Mouse (Mus musculus) limb, embryonic 12.5 days (tissue): ENCODE measurements around the gene Ifitm10. TPM values are rescaled to one million over a fixed set of nuclear protein-coding genes. Genes with fewer than 3 reads are reported as not detected.
"Not testable (repeated sequence)": the region's sequence is repeated elsewhere in the genome, so short reads cannot be mapped to it uniquely, and the experiment has no call there.

ENCODE experiments used
- ATAC-seq: fragments of 200-750 bp; cut with Nextera tagmentation; 2 replicates; pipeline ENCODE4 v1.8.0; 2017; ENCODE audit warnings: low read depth, moderate TSS enrichment; ENCODE audit not compliant: insufficient number of reproducible peaks, insufficient read depth, low FRiP score, low TSS enrichment
- H3K27ac ChIP-seq: fragments of 300-500 bp; sonication (generic); 2 replicates; pipeline ENCODE4 v1.5.1; 2016; ENCODE audit warnings: mild to moderate bottlenecking, moderate library complexity
- H3K27me3 ChIP-seq: fragments of 300-500 bp; sonication (generic); 2 replicates; pipeline ENCODE4 v1.6.1; 2016; ENCODE audit warnings: mild to moderate bottlenecking, moderate library complexity
- H3K36me3 ChIP-seq: fragments of 300-500 bp; sonication (generic); 2 replicates; pipeline ENCODE4 v1.6.1; 2016; ENCODE audit warnings: mild to moderate bottlenecking, moderate library complexity
- H3K4me1 ChIP-seq: fragments of 300-500 bp; sonication (generic); replicated peaks from 2 replicates; pipeline ENCODE4 v1.6.1; 2016
- H3K4me2 ChIP-seq: fragments of 300-500 bp; sonication (generic); 2 replicates; pipeline ENCODE4 v1.6.1; 2016; ENCODE audit warnings: mild to moderate bottlenecking, moderate library complexity
- H3K4me3 ChIP-seq: fragments of 300-500 bp; sonication (generic); replicated peaks from 2 replicates; pipeline ENCODE4 v1.5.1; 2016; ENCODE audit warnings: mild to moderate bottlenecking
- H3K9ac ChIP-seq: fragments of 300-500 bp; sonication (generic); replicated peaks from 2 replicates; pipeline ENCODE4 v1.6.1; 2016; ENCODE audit warnings: mild to moderate bottlenecking, moderate library complexity
- H3K9me3 ChIP-seq: fragments of 300-500 bp; sonication (generic); 2 replicates; pipeline ENCODE4 v1.6.1; 2016; ENCODE audit warnings: mild to moderate bottlenecking, moderate library complexity
- WGBS: fragments of 180-500 bp; shearing (Covaris S2); methylation state at CpG from one replicate; pipeline ENCODE4 v1.1.7; 2016; 5-methylcytosine and 5-hydroxymethylcytosine counted together
- polyA plus RNA-seq: library from polyadenylated mRNA; unstranded; fragments of >200 nt; fragmentation: Nextera tagmentation; extraction: Ambion mirVana; gene quantifications from 2 replicates; pipeline ENCODE4 v1.2.1, GENCODE M21; 2016

Gene Ifitm10
- polyA plus RNA-seq: 0.27 and 0.33 TPM in 2 replicates

GRCm38 (mm10) chr7:142373641-142374412 is at the start of gene Ifitm10:
Gene Ifitm10 (minus strand): TSS chr7:142373753.
- peaks cover 38% of the 10 kb centered on the region for H3K36me3 ChIP-seq
- H3K4me1 ChIP-seq: peaks cover 13% of the 10 kb centered on the region
- no peaks in the 10 kb centered on the region for H3K9me3 ChIP-seq
- no peak for ATAC-seq
- peak within 1 kb of the TSS; percentile 46 for H3K4me3 ChIP-seq
- 59% methylated on average over 8 of the region's 8 CpGs for WGBS
- peak within 1 kb of the TSS; percentile 79; the same call in 1 of the 2 replicates for H3K4me2 ChIP-seq
- H3K27ac ChIP-seq: no peak within 1 kb of the TSS
- H3K9ac ChIP-seq: no peak within 1 kb of the TSS
- H3K27me3 ChIP-seq: peaks cover 58% of the 10 kb centered on the region

GRCm38 (mm10) chr7:142421826-142422225 is 48.3 kb upstream of the Ifitm10 start:
- Histone ChIP-seq H3K4me1 (no peaks in the 10 kb centered on the region), H3K4me3 (no peak overlapping the region), H3K27me3 (no peaks in the 10 kb centered on the region), H3K27ac (no peak overlapping the region), H3K9ac (no peak overlapping the region), H3K36me3 (no peaks in the 10 kb centered on the region), H3K4me2 (no peak overlapping the region), H3K9me3 (no peaks in the 10 kb centered on the region)
- ATAC-seq: no peak
- 72% methylated on average over 2 of the region's 2 CpGs for WGBS

- 81% methylated on average over 5 of the region's 5 CpGs for WGBS
- Histone ChIP-seq H3K9me3 (no peaks in the 10 kb centered on the region), H3K4me3 (no peak overlapping the region), H3K4me1 (no peaks in the 10 kb centered on the region), H3K27me3 (no peaks in the 10 kb centered on the region), H3K4me2 (no peak overlapping the region), H3K27ac (no peak overlapping the region), H3K36me3 (no peaks in the 10 kb centered on the region), H3K9ac (no peak overlapping the region)
- no peak for ATAC-seq
These were observed 46.3 kb upstream of the Ifitm10 start for GRCm38 (mm10) chr7:142419887-142420286.

- no peak overlapping the region for H3K27ac ChIP-seq
- no peaks in the 10 kb centered on the region for H3K9me3 ChIP-seq
- H3K27me3 ChIP-seq: no peaks in the 10 kb centered on the region
- ATAC-seq: no peak
- H3K4me1 ChIP-seq: no peaks in the 10 kb centered on the region
- WGBS: 91% methylated on average over 8 of the region's 8 CpGs
- no peak overlapping the region for H3K4me3 ChIP-seq
- H3K9ac ChIP-seq: no peak overlapping the region
- no peak overlapping the region for H3K4me2 ChIP-seq
- H3K36me3 ChIP-seq: no peaks in the 10 kb centered on the region
These were observed 45.1 kb upstream of the Ifitm10 start for GRCm38 (mm10) chr7:142418679-142419078.

- no peaks in the 10 kb centered on the region for H3K4me1 ChIP-seq
- WGBS: 95% methylated on average over 2 of the region's 2 CpGs
These were observed 44.5 kb upstream of the Ifitm10 start for GRCm38 (mm10) chr7:142418027-142418426.

GRCm38 (mm10) chr7:142416225-142416624 is 42.7 kb upstream of the Ifitm10 start:
- no peaks in the 10 kb centered on the region for H3K27me3 ChIP-seq
- no peak overlapping the region for H3K9ac ChIP-seq
- WGBS: 50% methylated on average over 3 of the region's 3 CpGs
- no peak for ATAC-seq
- no peak overlapping the region for H3K4me2 ChIP-seq
- H3K4me1 ChIP-seq: no peaks in the 10 kb centered on the region
- no peak overlapping the region for H3K27ac ChIP-seq
- no peak overlapping the region for H3K4me3 ChIP-seq
- H3K9me3 ChIP-seq: no peaks in the 10 kb centered on the region
- H3K36me3 ChIP-seq: no peaks in the 10 kb centered on the region

More at GRCm38 (mm10) chr7:142418027-142418426, 44.5 kb upstream of the Ifitm10 start:
- no peak overlapping the region for H3K9ac ChIP-seq
- H3K27me3 ChIP-seq: no peaks in the 10 kb centered on the region
- H3K27ac ChIP-seq: no peak overlapping the region
- no peaks in the 10 kb centered on the region for H3K9me3 ChIP-seq
- H3K4me2 ChIP-seq: no peak overlapping the region
- no peaks in the 10 kb centered on the region for H3K36me3 ChIP-seq
- no peak overlapping the region for H3K4me3 ChIP-seq
- no peak for ATAC-seq

- no peaks in the 10 kb centered on the region for H3K36me3 ChIP-seq
- no peak overlapping the region for H3K27ac ChIP-seq
- ATAC-seq: no peak
- no peak overlapping the region for H3K4me2 ChIP-seq
- no peak overlapping the region for H3K9ac ChIP-seq
- H3K27me3 ChIP-seq: no peaks in the 10 kb centered on the region
- H3K4me1 ChIP-seq: no peaks in the 10 kb centered on the region
- H3K4me3 ChIP-seq: no peak overlapping the region
- 63% methylated on average over 4 of the region's 4 CpGs for WGBS
- no peaks in the 10 kb centered on the region for H3K9me3 ChIP-seq
These were observed 41.8 kb upstream of the Ifitm10 start for GRCm38 (mm10) chr7:142415314-142415713.

- Histone ChIP-seq H3K4me1 (no peaks in the 10 kb centered on the region), H3K36me3 (no peaks in the 10 kb centered on the region), H3K27me3 (no peaks in the 10 kb centered on the region), H3K4me3 (no peak overlapping the region), H3K27ac (no peak overlapping the region), H3K4me2 (no peak overlapping the region), H3K9me3 (no peaks in the 10 kb centered on the region), H3K9ac (no peak overlapping the region)
- WGBS: 92% methylated on average over 6 of the region's 6 CpGs
- no peak for ATAC-seq
These were observed 39.7 kb upstream of the Ifitm10 start for GRCm38 (mm10) chr7:142413285-142413684.

- Histone ChIP-seq H3K4me1 (no peaks in the 10 kb centered on the region), H3K27me3 (no peaks in the 10 kb centered on the region), H3K4me3 (no peak overlapping the region), H3K9me3 (no peaks in the 10 kb centered on the region), H3K9ac (no peak overlapping the region), H3K4me2 (no peak overlapping the region), H3K27ac (no peak overlapping the region), H3K36me3 (no peaks in the 10 kb centered on the region)
- whole genome bisulfite sequencing: 88% methylated on average over 3 of the region's 3 CpGs
- ATAC-seq: no peak
These were observed 36.0 kb upstream of the Ifitm10 start for GRCm38 (mm10) chr7:142409603-142410002.

- H3K27me3 ChIP-seq: no peaks in the 10 kb centered on the region
- no peaks in the 10 kb centered on the region for H3K36me3 ChIP-seq
- ATAC-seq: no peak
- whole genome bisulfite sequencing: 91% methylated on average over 8 of the region's 8 CpGs
- H3K9me3 ChIP-seq: no peaks in the 10 kb centered on the region
- no peak overlapping the region for H3K4me2 ChIP-seq
- no peak overlapping the region for H3K4me3 ChIP-seq
- H3K4me1 ChIP-seq: no peaks in the 10 kb centered on the region
- H3K9ac ChIP-seq: no peak overlapping the region
- H3K27ac ChIP-seq: no peak overlapping the region
These were observed 35.1 kb upstream of the Ifitm10 start for GRCm38 (mm10) chr7:142408686-142409085.

GRCm38 (mm10) chr7:142407935-142408334 is 34.4 kb upstream of the Ifitm10 start:
- 68% methylated on average over 4 of the region's 4 CpGs for WGBS
- Histone ChIP-seq H3K4me1 (no peaks in the 10 kb centered on the region), H3K27ac (no peak overlapping the region), H3K4me2 (no peak overlapping the region), H3K9ac (no peak overlapping the region), H3K27me3 (no peaks in the 10 kb centered on the region), H3K9me3 (no peaks in the 10 kb centered on the region), H3K36me3 (no peaks in the 10 kb centered on the region), H3K4me3 (no peak overlapping the region)
- no peak for ATAC-seq

- not testable (repeated sequence) for H3K36me3 ChIP-seq, H3K27me3 ChIP-seq, H3K4me2 ChIP-seq, H3K9me3 ChIP-seq, H3K9ac ChIP-seq, H3K27ac ChIP-seq, H3K4me1 ChIP-seq, ATAC-seq, H3K4me3 ChIP-seq
- WGBS: 90% methylated on average over 5 of the region's 5 CpGs
These were observed 31.6 kb upstream of the Ifitm10 start for GRCm38 (mm10) chr7:142405134-142405533.
